Mouse (Mus musculus): ENCODE data around the gene St6galnac6. TPM values are rescaled to one million over a fixed set of nuclear protein-coding genes. Genes with fewer than 3 reads are reported as not detected.
A peak's percentile ranks its signal among the peaks of the same experiment; 100 is the strongest.

The St6galnac6 gene
- polyA plus RNA-seq, 1 experiment from 2014 or later = 15.2 TPM

DNA sequence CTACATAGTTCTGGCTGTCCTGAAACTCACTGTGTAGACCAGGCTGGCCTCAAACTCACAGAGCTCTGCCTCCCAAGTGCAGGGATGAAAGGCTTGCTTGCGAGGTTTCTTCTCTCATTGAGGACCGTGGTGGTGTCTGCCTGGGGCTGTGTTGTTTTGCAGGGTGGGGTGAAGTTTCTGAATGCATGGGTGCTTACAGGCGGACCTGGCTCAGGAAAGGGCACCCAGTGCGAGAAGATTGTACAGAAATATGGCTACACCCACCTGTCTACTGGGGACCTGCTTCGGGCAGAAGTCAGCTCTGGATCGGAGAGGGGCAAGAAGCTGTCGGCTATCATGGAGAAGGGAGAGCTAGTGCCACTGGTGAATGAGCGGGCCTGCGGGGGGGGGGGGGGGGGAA lies 30.5 kb downstream of the St6galnac6 start:
- Histone ChIP-seq H3K27ac (ENCODE audit: low read length) (no peak overlapping the region), H3K9me3 (ENCODE audit: control insufficient read depth, low read length) (no peaks in the 10 kb centered on the region), H3K9ac (ENCODE audit: low read depth, low read length) (no peak overlapping the region), H3K27me3 (replicated peaks; ENCODE audit: control insufficient read depth, insufficient read depth, low read length) (no peaks in the 10 kb centered on the region), H3K36me3 (ENCODE audit: control insufficient read depth, insufficient read depth, low read length) (no peaks in the 10 kb centered on the region), H3K4me3 (ENCODE audit: low read length) (no peak overlapping the region), H3K4me2 (ENCODE audit: low read depth, low read length) (no peak overlapping the region), H3K4me1 (ENCODE audit: control insufficient read depth, insufficient read depth, low read length) (peaks cover 37% of the 10 kb centered on the region)
- 87% methylated on average over 8 of the region's 9 CpGs for WGBS
- ATAC-seq = no peak

DNA sequence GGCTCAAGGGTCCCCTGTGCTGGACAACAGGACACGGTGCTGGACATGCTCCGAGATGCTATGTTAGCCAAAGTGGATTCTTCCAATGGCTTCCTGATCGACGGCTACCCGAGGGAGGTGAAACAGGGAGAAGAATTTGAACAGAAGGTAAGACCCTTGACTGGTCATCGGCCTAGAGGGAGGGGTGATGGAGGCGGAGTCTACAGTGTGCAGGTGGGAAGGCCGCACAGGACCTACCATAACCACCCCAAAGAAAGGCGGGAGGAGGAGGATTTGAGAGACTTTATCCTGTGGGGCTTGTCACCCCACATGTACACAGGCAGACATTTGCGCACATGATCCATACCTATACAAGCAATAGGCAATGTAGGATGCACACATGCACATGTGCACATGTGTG lies 31.5 kb downstream of the St6galnac6 start:
- ATAC-seq = no peak
- peaks cover 27% of the 10 kb centered on the region for H3K4me1 ChIP-seq (ENCODE audit: control insufficient read depth, insufficient read depth, low read length)
- H3K4me3 ChIP-seq (ENCODE audit: low read length) = no peak overlapping the region
- no peak overlapping the region for H3K27ac ChIP-seq (ENCODE audit: low read length)
- H3K36me3 ChIP-seq (ENCODE audit: control insufficient read depth, insufficient read depth, low read length) = no peaks in the 10 kb centered on the region
- H3K9me3 ChIP-seq (ENCODE audit: control insufficient read depth, low read length) = no peaks in the 10 kb centered on the region
- no peak overlapping the region for H3K4me2 ChIP-seq (ENCODE audit: low read depth, low read length)
- 90% methylated on average over 10 of the region's 10 CpGs for WGBS
- H3K9ac ChIP-seq (ENCODE audit: low read depth, low read length) = no peak overlapping the region
- no peaks in the 10 kb centered on the region for H3K27me3 ChIP-seq (replicated peaks; ENCODE audit: control insufficient read depth, insufficient read depth, low read length)

DNA sequence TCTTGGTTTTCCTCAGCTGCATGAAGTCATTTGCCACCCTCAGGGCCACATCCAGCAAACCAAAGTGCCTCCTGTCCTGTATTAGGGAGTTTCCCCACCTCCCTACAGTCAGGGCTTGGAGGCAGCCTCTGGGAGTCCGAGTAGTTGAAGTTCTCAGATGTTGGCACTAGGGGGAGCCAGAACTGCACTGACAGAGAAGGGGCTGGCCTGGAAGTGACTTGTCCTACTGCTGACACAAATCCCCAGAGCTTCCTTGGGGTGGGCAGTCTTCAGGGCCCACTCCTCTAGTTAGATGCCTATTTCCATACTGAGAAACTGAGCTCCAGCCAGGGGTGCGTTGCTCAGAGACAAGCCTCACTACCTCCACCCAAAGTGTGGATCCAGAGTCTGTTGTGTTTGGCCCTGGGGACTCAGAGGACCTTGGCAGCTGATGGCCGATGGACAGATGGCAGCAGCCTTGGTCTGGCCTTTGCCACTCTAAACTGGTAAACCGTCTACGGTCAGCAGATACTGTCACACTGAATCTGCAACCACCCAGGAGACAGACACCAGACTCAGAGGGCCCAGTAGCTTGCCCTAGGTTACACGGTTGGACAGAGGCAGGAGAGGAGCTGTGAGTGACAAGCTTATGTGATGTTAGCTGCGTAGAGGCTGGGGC lies 32.4 kb downstream of the St6galnac6 start:
- ATAC-seq = peak; percentile 55
- no peaks in the 10 kb centered on the region for H3K36me3 ChIP-seq (ENCODE audit: control insufficient read depth, insufficient read depth, low read length)
- no peaks in the 10 kb centered on the region for H3K9me3 ChIP-seq (ENCODE audit: control insufficient read depth, low read length)
- H3K9ac ChIP-seq (ENCODE audit: low read depth, low read length) = no peak overlapping the region
- peaks cover 19% of the 10 kb centered on the region for H3K4me1 ChIP-seq (ENCODE audit: control insufficient read depth, insufficient read depth, low read length)
- no peak overlapping the region for H3K27ac ChIP-seq (ENCODE audit: low read length)
- 49% methylated on average over 7 of the region's 7 CpGs for WGBS
- no peaks in the 10 kb centered on the region for H3K27me3 ChIP-seq (replicated peaks; ENCODE audit: control insufficient read depth, insufficient read depth, low read length)
- H3K4me2 ChIP-seq (ENCODE audit: low read depth, low read length) = no peak overlapping the region
- no peak overlapping the region for H3K4me3 ChIP-seq (ENCODE audit: low read length)

DNA sequence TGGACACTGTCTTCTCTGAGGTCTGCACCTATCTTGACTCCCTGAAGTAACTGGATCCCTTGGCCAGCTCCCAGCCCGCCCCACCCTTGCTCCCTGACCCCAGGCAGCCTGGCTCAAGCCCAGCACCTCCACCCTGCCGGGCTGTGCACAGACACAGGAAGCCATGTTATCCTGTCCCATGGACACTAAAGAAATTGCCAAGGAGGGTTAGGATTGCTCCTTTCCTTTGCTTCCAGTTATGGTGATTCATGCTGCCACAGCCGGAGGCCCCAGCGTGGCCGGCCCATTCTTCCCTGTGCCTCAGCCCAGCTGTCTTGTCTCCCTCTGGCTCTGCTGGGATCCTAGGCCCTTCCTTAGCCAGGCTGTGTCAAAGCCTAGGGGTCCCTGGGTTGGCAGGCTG lies 34.2 kb downstream of the St6galnac6 start:
- Histone ChIP-seq H3K9me3 (ENCODE audit: control insufficient read depth, low read length) (no peaks in the 10 kb centered on the region), H3K4me2 (ENCODE audit: low read depth, low read length) (no peak overlapping the region), H3K36me3 (ENCODE audit: control insufficient read depth, insufficient read depth, low read length) (no peaks in the 10 kb centered on the region), H3K9ac (ENCODE audit: low read depth, low read length) (no peak overlapping the region), H3K27me3 (replicated peaks; ENCODE audit: control insufficient read depth, insufficient read depth, low read length) (no peaks in the 10 kb centered on the region), H3K27ac (ENCODE audit: low read length) (no peak overlapping the region), H3K4me1 (ENCODE audit: control insufficient read depth, insufficient read depth, low read length) (peaks cover 12% of the 10 kb centered on the region), H3K4me3 (ENCODE audit: low read length) (no peak overlapping the region)
- ATAC-seq = no peak
- WGBS = 64% methylated on average over 5 of the region's 5 CpGs

DNA sequence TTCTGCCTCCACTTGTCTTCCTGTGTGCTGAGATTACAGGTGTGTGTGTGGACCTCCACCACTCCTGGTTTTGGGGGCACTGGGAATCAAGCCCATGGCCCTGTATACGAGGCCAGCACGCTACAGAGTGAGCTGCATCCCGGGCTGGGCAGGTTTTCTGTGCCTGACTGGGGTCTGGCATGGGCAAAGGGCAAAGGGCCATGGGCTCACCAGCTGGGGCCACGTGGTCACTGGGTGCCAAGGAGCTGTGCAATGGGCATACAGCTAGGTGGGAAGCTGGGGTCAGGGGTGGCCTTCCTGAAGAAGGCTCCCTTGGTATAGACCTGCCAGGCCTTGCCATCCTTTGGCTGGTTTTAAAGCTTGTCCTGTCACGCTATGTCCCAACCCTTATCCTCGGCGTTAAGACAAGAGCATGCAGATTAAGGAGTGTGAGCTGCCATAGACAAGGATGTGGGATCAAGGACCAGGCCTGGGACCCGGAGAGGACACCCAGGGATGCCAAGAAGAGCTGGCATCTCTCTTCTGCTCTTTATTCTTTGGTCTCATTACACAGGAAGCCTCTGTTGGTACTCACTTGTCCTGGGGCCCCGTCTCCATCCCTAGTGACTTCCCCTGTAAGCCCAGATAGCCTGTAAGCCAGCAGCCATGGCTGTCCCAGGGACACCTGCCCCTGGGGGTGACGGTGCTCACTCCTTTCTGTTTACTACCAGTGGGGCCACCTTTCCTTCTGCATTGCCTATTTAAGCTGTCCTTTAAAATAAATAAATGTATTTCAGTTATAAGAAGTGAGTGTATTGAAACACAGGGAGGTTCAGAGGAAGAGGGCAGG lies 35.0 kb downstream of the St6galnac6 start:
- H3K4me2 ChIP-seq (ENCODE audit: low read depth, low read length) = no peak overlapping the region
- no peak for ATAC-seq
- no peaks in the 10 kb centered on the region for H3K27me3 ChIP-seq (replicated peaks; ENCODE audit: control insufficient read depth, insufficient read depth, low read length)
- H3K27ac ChIP-seq (ENCODE audit: low read length) = peak overlapping the region; percentile 24; the same call in 1 of the 2 replicates
- H3K4me3 ChIP-seq (ENCODE audit: low read length) = no peak overlapping the region
- H3K9me3 ChIP-seq (ENCODE audit: control insufficient read depth, low read length) = no peaks in the 10 kb centered on the region
- H3K9ac ChIP-seq (ENCODE audit: low read depth, low read length) = 0 out of 2 replicates have a peak overlapping the region, but pooled peaks have one; percentile 0
- no peaks in the 10 kb centered on the region for H3K36me3 ChIP-seq (ENCODE audit: control insufficient read depth, insufficient read depth, low read length)
- 85% methylated on average over 10 of the region's 10 CpGs for WGBS
- H3K4me1 ChIP-seq (ENCODE audit: control insufficient read depth, insufficient read depth, low read length) = peaks cover 9% of the 10 kb centered on the region

DNA sequence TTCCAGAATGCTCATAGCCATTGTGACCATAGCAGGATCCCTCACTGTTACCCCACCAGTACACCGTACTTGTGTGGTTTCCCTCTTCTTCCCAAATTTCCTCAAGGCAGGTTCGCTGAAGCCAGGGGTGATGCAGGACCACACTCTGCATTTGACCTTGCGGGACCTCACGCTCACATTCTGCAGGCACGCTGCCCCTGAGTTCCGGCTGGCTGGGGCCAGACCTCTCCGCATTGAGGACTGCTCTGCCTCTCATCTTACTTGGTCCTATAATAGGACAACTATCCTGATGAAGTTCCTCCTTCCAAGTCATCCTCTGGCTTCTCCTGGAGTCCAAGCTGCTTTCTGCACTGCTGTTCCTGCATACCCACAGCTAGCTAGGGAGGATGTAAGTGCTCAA lies 37.1 kb downstream of the St6galnac6 start:
- H3K36me3 ChIP-seq (ENCODE audit: control insufficient read depth, insufficient read depth, low read length) = no peaks in the 10 kb centered on the region
- H3K9me3 ChIP-seq (ENCODE audit: control insufficient read depth, low read length) = no peaks in the 10 kb centered on the region
- peaks cover 9% of the 10 kb centered on the region for H3K4me1 ChIP-seq (ENCODE audit: control insufficient read depth, insufficient read depth, low read length)
- WGBS = 78% methylated on average over 7 of the region's 7 CpGs
- no peak overlapping the region for H3K9ac ChIP-seq (ENCODE audit: low read depth, low read length)
- H3K4me2 ChIP-seq (ENCODE audit: low read depth, low read length) = no peak overlapping the region
- 0 out of 2 replicates have a peak overlapping the region, but pooled peaks have one; percentile 9 for H3K27ac ChIP-seq (ENCODE audit: low read length)
- no peak overlapping the region for H3K4me3 ChIP-seq (ENCODE audit: low read length)
- ATAC-seq = no peak
- H3K27me3 ChIP-seq (replicated peaks; ENCODE audit: control insufficient read depth, insufficient read depth, low read length) = no peaks in the 10 kb centered on the region

DNA sequence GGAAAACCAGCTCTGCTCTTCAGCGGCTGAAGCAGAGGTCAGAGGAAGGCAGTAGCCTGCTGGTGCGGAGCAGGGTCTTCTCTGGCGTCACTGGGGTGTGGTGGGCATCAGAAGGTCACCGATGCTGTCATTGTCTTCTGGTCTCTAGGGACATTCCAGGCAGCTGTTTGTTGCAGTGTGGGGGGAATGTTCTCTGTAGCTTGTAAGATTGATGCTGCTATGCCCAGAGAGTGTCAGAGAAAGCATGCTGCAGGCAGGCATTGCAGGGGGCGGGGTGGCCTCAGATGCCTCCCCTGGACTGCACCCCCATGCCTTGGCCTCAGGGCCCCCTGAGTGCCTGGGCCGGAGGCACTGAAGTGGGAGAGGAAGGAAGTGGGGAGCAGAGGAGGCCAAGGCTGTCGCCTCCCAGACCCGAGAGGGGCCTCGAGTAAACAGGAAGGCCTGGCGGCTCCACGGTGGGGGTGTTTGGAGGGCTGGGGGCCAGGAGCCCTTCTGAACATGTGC lies 38.3 kb downstream of the St6galnac6 start:
- Histone ChIP-seq H3K27ac (ENCODE audit: low read length) (peak overlapping the region; percentile 54), H3K4me1 (ENCODE audit: control insufficient read depth, insufficient read depth, low read length) (peaks cover 9% of the 10 kb centered on the region), H3K9ac (ENCODE audit: low read depth, low read length) (peak overlapping the region; percentile 44), H3K27me3 (replicated peaks; ENCODE audit: control insufficient read depth, insufficient read depth, low read length) (no peaks in the 10 kb centered on the region), H3K4me2 (ENCODE audit: low read depth, low read length) (no peak overlapping the region), H3K36me3 (ENCODE audit: control insufficient read depth, insufficient read depth, low read length) (no peaks in the 10 kb centered on the region), H3K9me3 (ENCODE audit: control insufficient read depth, low read length) (no peaks in the 10 kb centered on the region), H3K4me3 (ENCODE audit: low read length) (no peak overlapping the region)
- ATAC-seq = peak; percentile 81
- 17% methylated on average over 11 of the region's 11 CpGs for WGBS

DNA sequence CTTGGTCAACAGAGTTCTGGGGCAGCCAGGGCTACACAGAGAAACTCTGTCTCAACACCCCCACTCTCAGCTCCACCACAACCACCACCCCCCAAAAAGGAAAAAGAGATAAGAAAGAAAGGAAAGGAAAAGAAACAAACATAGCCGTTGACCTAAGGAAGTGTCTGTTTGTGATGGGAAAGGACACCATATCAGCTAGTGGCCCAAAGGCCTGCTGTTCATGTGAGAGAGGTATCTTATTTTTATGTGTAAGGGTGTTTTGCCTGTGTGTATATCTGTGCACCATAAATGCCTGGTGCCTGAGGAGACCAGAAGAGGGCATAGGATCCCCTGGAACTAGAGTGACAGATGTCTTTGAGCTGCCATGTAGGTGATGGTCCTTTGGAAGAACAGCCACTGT lies 40.1 kb downstream of the St6galnac6 start:
- 59% methylated on average over 1 of the region's 1 CpGs for WGBS
- no peak overlapping the region for H3K27ac ChIP-seq (ENCODE audit: low read length)
- no peak overlapping the region for H3K4me3 ChIP-seq (ENCODE audit: low read length)

DNA sequence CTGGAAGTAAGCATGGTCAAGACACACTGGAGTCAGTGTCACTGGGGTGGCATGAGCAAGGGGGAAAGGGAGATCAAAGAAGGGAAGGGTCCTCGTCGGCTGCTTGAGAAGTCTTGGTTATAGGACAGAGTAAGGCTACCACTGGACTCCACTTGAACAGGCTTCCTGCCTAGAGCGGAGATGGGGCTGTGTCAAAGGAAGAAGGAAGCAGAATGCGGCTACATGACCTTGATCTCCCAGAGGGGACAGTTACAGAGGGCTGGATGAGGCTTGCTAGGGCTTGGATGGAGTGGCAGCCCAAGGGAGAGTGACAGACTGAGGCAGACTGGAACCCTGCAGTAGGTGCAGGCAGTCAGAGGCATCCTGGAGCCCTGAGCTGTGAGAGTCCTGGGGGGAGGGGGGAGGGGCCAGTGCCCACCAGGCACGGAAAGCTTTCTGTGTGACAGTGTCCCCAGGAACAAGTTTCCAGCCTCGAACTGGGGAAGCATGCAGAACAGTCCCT lies 41.1 kb downstream of the St6galnac6 start:
- no peaks in the 10 kb centered on the region for H3K9me3 ChIP-seq (ENCODE audit: control insufficient read depth, low read length)
- no peaks in the 10 kb centered on the region for H3K36me3 ChIP-seq (ENCODE audit: control insufficient read depth, insufficient read depth, low read length)
- no peak overlapping the region for H3K27ac ChIP-seq (ENCODE audit: low read length)
- no peak overlapping the region for H3K4me3 ChIP-seq (ENCODE audit: low read length)
- peaks cover 16% of the 10 kb centered on the region for H3K4me1 ChIP-seq (ENCODE audit: control insufficient read depth, insufficient read depth, low read length)
- H3K9ac ChIP-seq (ENCODE audit: low read depth, low read length) = no peak overlapping the region
- H3K4me2 ChIP-seq (ENCODE audit: low read depth, low read length) = no peak overlapping the region
- 56% methylated on average over 6 of the region's 6 CpGs for WGBS
- no peaks in the 10 kb centered on the region for H3K27me3 ChIP-seq (replicated peaks; ENCODE audit: control insufficient read depth, insufficient read depth, low read length)
- ATAC-seq = no peak

More for the DNA sequence above, 40.1 kb downstream of the St6galnac6 start:
- Histone ChIP-seq H3K9ac (ENCODE audit: low read depth, low read length) (no peak overlapping the region), H3K4me2 (ENCODE audit: low read depth, low read length) (no peak overlapping the region), H3K27me3 (replicated peaks; ENCODE audit: control insufficient read depth, insufficient read depth, low read length) (no peaks in the 10 kb centered on the region), H3K9me3 (ENCODE audit: control insufficient read depth, low read length) (no peaks in the 10 kb centered on the region), H3K4me1 (ENCODE audit: control insufficient read depth, insufficient read depth, low read length) (peaks cover 9% of the 10 kb centered on the region), H3K36me3 (ENCODE audit: control insufficient read depth, insufficient read depth, low read length) (no peaks in the 10 kb centered on the region)
- no peak for ATAC-seq
